Mouse (Mus musculus) embryonic fibroblast, embryonic 13.5 days (primary cell): ENCODE results near the gene Larp6. TPM values are rescaled to one million over a fixed set of nuclear protein-coding genes. Genes with fewer than 3 reads are reported as not detected.

ENCODE experiments used
- H3K27ac ChIP-seq: 2 replicates; pipeline ENCODE4 v1.5.1; 2012; ENCODE audit warnings: low read length, control low read depth, inconsistent platforms; ENCODE audit not compliant: insufficient read depth
- H3K4me1 ChIP-seq: 2 replicates; pipeline ENCODE4 v1.6.1; 2011; ENCODE audit warnings: low read length; ENCODE audit not compliant: control insufficient read depth, insufficient read depth
- H3K4me3 ChIP-seq: 2 replicates; pipeline ENCODE4 v1.5.1; 2011; ENCODE audit warnings: mild to moderate bottlenecking, control low read depth, low read length; ENCODE audit not compliant: insufficient read depth
- CTCF ChIP-seq: IDR thresholded peaks from 2 replicates; pipeline ENCODE4 v1.5.1; 2011; ENCODE audit warnings: mild to moderate bottlenecking, control low read depth, low read length, moderate library complexity, borderline replicate concordance; ENCODE audit not compliant: insufficient read depth
- POLR2A ChIP-seq: IDR thresholded peaks from 2 replicates; pipeline ENCODE4 v1.6.1; 2011; ENCODE audit warnings: low read depth, mild to moderate bottlenecking, control low read depth, low read length, moderate library complexity
- polyA plus RNA-seq: library from polyadenylated mRNA; stranded (reverse); fragments of >200 nt; gene quantifications from 2 replicates; pipeline ENCODE4 v1.2.4, GENCODE M21; 2011; ENCODE audit warnings: low read depth; ENCODE audit not compliant: missing spikeins, insufficient read length

Larp6 gene
- polyA plus RNA-seq, 1 experiment, result 3.4 TPM

- H3K4me1 ChIP-seq, result no peaks in the 10 kb centered on the region
- peak overlapping the region; percentile 41; the same call in 1 of the 2 replicates for H3K4me3 ChIP-seq
- no peak for TF ChIP-seq CTCF
- no peak for TF ChIP-seq POLR2A
- no peak overlapping the region for H3K27ac ChIP-seq
These were observed 827 bp downstream of the Larp6 start for GRCm38 (mm10) chr9:60713616-60714015.

GRCm38 (mm10) chr9:60714191-60714590 is 1.4 kb downstream of the Larp6 start:
- H3K27ac ChIP-seq, result no peak overlapping the region
- no peak overlapping the region for H3K4me3 ChIP-seq
- H3K4me1 ChIP-seq, result no peaks in the 10 kb centered on the region
- no peak for TF ChIP-seq POLR2A
- TF ChIP-seq CTCF, result no peak

- Histone ChIP-seq H3K4me1 (no peaks in the 10 kb centered on the region), H3K4me3 (no peak overlapping the region), H3K27ac (no peak overlapping the region)
- TF ChIP-seq POLR2A (no peak), CTCF (no peak)
These were observed 2.5 kb downstream of the Larp6 start for GRCm38 (mm10) chr9:60715271-60715670.

GRCm38 (mm10) chr9:60715828-60716227 is 3.0 kb downstream of the Larp6 start:
- TF ChIP-seq POLR2A, result no peak
- TF ChIP-seq CTCF, result 0 out of 2 replicates have a peak, but pooled peaks have one; percentile 9
- Histone ChIP-seq H3K4me1 (no peaks in the 10 kb centered on the region), H3K27ac (no peak overlapping the region), H3K4me3 (no peak overlapping the region)

GRCm38 (mm10) chr9:60718284-60718683 is 5.5 kb downstream of the Larp6 start:
- Histone ChIP-seq H3K4me1 (no peaks in the 10 kb centered on the region), H3K27ac (no peak overlapping the region), H3K4me3 (no peak overlapping the region)
- TF ChIP-seq CTCF, result peak; percentile 39; the same call in 1 of the 2 replicates
- TF ChIP-seq POLR2A, result no peak

GRCm38 (mm10) chr9:60719687-60720086 is 6.9 kb downstream of the Larp6 start:
- no peaks in the 10 kb centered on the region for H3K4me1 ChIP-seq
- TF ChIP-seq POLR2A, result no peak
- no peak for TF ChIP-seq CTCF
- H3K4me3 ChIP-seq, result no peak overlapping the region
- H3K27ac ChIP-seq, result no peak overlapping the region

GRCm38 (mm10) chr9:60724968-60725367 is 12.2 kb downstream of the Larp6 start:
- TF ChIP-seq CTCF (no peak), POLR2A (no peak)
- no peak overlapping the region for H3K27ac ChIP-seq

GRCm38 (mm10) chr9:60734321-60734720 is 21.5 kb downstream of the Larp6 start:
- Histone ChIP-seq H3K27ac (no peak overlapping the region), H3K4me3 (no peak overlapping the region), H3K4me1 (peaks cover 3% of the 10 kb centered on the region; the same call in 1 of the 2 replicates)
- no peak for TF ChIP-seq POLR2A
- TF ChIP-seq CTCF, result no peak

More at GRCm38 (mm10) chr9:60724968-60725367, 12.2 kb downstream of the Larp6 start:
- H3K4me1 ChIP-seq, result no peaks in the 10 kb centered on the region
- no peak overlapping the region for H3K4me3 ChIP-seq

GRCm38 (mm10) chr9:60739126-60739525 is 26.3 kb downstream of the Larp6 start:
- no peak overlapping the region for H3K27ac ChIP-seq
- no peak overlapping the region for H3K4me3 ChIP-seq
- no peak for TF ChIP-seq POLR2A
- no peak for TF ChIP-seq CTCF
- peaks cover 7% of the 10 kb centered on the region; the same call in 1 of the 2 replicates for H3K4me1 ChIP-seq

- no peak overlapping the region for H3K27ac ChIP-seq
- peaks cover 6% of the 10 kb centered on the region; the same call in 1 of the 2 replicates for H3K4me1 ChIP-seq
- H3K4me3 ChIP-seq, result no peak overlapping the region
- TF ChIP-seq CTCF (no peak), POLR2A (no peak)
These were observed 28.6 kb downstream of the Larp6 start for GRCm38 (mm10) chr9:60741436-60741835.
